Mouse (Mus musculus): ENCODE results near the gene Daam2.

GRCm38 (mm10) chr17:49450922-49451321, 113.2 kb downstream of the Daam2 start:
- TF ChIP-seq CTCF (conservative IDR thresholded peaks at IDR 0.05; ENCODE audit: insufficient read depth, insufficient read length, low read depth, low read length) (no peak), POLR2A (IDR thresholded peaks at IDR 0.05; ENCODE audit: low read depth, low read length) (no peak)
